Mouse (Mus musculus) heart, postnatal 36 days (tissue): ENCODE data around the gene Sptan1. TPM values are rescaled to one million over a fixed set of nuclear protein-coding genes. Genes with fewer than 3 reads are reported as not detected.

ENCODE experiments used
- DNase-seq, 2 experiments: peaks; one replicate each; pipeline ENCODE4 v3.0.0; 2021 to 2022
- intact Hi-C: fragments of 180-260 bp; cut with DNase I; formaldehyde crosslinking; loops from one replicate; pipeline ENCODE4 v1.15.1; 2025
- total RNA-seq, 2 experiments: library from RNA; stranded (reverse); gene quantifications; 2 replicates each; pipeline ENCODE4 v1.2.3; 2021

Gene Sptan1
- total RNA-seq: 100 to 1,000 TPM; 193 to 213 TPM

DNA sequence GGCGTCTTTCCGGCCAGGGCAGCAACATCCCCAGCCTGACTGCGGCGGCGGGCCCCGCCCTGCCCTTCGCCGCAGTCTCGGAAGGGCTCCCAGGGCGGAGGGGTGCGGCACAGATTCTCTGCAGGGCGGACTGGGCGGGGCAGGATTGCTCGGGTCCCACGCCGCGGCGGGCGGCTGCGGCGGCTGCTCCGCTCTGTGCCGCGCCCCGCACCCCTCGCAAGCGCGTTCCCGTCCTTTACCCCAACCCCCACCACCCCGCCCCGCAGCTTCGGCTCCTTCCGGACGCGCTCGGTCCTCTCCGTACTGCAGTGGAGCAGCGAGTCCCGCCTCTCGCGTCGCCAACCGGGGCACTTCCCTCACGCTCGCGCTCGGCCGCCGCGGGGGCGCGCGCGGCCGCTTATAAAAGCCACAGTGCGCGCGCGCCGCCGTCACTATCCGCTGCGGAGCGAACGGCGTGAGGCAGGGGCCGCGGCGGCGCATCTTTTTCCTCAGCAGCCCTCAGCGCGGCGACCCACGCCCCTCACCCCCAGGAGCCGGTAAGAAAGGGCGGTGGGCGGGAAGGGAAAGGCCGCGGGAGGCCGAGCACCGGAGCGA, at the start of gene Sptan1:
Gene Sptan1, plus strand, starts transcription at position 311 of the 594 bp plus-strand sequence.
- intact Hi-C loops: loop anchor here (2.0 kb wide), 1 partner anchor 21 kb away; no protein-coding TSS in a partner anchor
- DNase-seq: peak; percentile 96 to 98

DNA sequence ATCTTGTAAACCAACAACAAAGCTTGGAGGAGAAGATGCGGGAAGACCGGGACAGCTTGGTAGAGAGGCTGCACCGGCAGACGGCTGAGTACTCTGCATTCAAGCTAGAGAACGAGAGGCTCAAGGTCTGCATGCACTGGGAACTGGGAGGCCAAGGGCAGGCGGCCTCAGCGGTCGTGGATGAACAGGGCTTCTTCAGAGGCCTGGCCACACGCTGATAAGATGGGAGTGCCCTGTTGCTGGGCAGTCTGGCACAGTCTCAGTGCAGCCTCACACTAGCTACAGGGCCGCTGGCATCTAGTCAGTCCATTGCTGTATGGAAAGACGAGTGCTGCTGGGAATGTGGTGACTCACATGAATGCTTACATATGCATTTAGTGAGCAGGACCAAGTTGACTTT, 47.7 kb upstream of the Sptan1 start:
- intact Hi-C loops: no loop called here
- no peak for DNase-seq

DNA sequence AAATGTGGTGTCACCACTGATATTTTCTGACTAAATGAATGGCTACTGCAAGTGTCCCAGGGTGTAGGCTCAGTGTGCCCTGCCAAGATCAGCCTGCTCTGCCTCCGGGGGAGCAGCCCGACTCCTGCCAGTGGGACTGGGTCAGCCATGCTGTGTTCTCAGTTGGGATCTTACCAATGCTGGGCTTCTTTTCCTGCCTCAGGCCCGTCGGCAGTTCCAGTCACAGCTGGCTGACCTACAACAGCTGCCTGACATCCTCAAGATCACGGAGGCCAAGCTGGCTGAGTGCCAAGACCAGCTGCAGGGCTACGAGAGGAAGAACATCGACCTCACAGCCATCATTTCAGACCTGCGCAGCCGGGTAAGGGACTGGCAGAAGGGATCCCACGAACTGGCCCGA, 43.3 kb upstream of the Sptan1 start:
- intact Hi-C loops: no loop called here
- peak; percentile 74 to 75 for DNase-seq

DNA sequence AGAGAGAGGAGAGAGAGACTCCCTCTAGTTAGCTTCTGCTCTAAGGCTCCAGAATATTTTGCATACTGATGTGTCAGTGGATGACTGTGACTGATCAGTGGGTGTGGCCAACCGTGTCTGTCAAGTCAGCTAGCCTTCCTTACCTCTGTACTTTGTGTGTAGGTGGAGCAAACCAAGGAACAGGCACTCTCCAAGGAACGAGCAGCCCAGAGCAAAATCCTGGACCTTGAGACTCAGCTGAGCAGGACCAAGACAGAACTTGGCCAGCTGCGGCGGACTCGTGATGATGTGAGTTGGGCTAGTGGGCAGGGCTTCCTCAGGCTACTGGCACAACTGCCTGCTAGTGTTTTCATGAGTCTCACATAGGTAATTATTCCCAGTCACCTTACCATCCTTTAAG, 38.8 kb upstream of the Sptan1 start:
- intact Hi-C loops: no loop called here
- DNase-seq: no peak

DNA sequence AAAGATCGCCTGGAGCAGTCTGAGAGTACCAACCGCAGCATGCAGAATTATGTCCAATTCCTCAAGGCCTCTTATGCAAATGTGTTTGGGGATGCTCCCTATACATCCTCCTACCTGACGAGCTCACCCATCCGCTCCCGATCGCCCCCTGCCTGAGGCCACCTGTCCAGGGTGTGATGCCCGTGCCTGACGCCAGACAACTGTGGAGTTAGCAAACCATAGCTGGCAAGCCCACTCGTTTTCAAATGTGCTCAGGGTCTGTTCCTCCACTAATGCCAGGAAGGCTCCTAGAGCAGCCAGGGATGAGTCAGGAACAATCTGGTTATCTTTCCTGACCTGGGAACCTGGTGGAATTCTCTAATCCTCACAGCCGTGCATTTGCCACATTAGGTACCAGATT, 34.9 kb upstream of the Sptan1 start:
- DNase-seq: no peak
- intact Hi-C loops: no loop called here

DNA sequence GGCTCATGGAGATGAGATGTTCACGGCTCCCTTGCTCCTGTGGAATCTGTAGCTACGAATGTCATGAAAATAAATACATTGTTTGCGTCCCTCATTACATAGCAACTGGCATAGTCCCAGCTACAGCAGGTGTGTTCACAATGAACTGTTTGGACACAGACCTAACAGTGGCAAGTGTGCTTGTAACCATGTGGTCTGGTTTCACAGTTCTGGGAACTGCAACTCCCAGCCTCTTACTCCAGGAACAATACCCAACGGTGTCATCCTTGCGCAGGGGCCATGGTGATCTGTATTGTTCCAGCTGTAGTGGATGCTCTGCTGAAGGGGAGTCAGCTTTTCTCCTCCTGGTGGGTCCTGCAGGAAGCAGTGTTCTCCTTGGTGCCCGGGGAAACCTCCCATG, 34.2 kb upstream of the Sptan1 start:
- intact Hi-C loops: no loop called here
- no peak for DNase-seq

DNA sequence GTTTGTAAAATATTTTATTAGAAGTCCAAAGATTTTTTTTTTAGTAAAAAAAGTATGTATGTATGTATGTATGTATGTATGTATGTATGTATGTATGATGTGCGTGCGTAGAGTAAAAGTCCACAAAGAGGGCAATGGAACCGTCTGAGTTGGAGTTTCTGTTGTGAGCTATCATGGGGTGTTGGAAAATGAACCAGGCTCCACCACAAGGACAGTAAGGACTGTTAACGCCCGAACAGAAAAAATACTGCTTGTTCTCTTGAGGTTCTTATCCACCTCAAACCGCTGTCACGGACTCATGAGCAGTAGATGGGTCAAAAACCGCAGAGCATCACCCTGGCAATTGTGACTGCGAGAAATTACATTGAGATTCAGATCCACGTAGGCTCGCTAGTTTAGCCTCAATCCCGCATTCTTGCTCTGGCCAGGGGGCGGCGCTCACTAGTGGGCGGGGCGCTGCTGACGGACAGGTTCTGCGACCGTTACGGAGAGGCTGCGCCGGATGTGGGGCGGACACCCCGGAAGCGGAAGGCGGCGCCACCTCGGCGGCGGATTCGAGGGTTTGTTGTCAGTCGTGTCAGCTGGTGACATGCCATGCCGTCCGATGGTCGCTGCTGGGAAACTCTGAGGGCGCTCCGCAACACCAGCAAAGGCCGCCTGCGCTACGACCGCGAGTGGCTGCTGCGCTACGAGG, 30.3 kb upstream of the Sptan1 start, which contains the start of gene Gle1:
Gene Gle1, plus strand, starts transcription at position 521 of the 694 bp plus-strand sequence.
- intact Hi-C loops: loop anchor here (1.0 kb wide), 1 partner anchor 40 kb away; no protein-coding TSS in a partner anchor
- peak; percentile 98 for DNase-seq

DNA sequence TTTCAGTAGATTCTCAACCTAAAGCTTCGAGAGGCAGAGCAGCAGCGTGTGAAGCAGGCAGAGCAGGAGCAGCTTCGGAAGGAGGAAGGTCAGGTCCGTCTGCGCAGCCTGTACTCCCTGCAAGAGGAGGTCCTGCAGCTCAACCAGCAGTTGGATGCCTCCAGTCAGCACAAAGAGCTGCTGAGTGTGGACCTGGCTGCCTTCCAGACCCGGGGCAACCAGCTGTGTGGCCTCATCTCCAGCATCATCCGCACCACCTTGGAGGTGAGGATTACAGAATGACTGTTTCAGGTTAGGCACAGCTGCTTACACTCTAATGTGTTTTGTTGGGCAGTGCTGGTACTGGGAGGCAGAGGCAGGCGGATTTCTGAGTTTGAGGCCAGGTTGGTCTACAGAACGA, 25.3 kb upstream of the Sptan1 start:
- intact Hi-C loops: no loop called here
- no peak for DNase-seq

DNA sequence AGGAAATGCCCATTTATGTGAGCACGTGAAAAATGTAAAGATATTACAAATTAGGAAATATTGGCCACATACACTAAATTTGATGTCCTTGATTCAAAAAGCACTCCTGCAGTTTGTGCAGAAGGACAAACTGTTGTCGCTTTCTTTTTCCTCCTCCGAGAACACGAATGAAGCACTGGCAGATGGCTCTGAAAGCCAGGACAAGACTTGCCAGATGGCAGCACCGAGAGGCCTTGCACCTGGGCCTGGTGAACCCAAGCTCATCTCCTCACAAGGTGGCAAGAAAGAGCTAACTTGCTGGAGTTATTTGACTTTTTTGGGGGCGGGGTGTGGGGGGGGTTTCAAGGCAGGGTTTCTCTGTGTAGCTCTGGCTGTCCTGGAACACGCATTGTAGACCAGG, 24.5 kb upstream of the Sptan1 start:
- DNase-seq: no peak
- intact Hi-C loops: no loop called here

DNA sequence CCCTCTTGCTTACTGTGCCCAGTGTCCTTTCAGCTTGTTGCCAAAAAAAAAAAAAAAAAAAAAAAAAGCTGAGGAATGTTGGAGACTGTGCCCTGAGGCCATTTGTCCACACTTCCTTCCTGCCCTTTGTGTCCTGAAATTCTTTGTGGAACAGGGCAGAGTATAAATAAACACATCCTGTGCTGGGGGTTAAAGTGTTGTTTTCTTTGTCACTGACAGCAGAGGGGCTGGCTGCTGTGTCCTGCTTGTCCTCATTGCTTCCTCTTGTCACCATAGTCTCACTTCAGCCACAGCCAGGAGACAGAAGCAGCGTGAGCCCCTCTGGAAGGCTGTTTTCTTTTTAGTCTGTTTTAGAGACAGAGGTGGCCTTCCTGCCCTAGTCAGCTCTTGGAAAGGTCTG, 20.6 kb upstream of the Sptan1 start:
- intact Hi-C loops: loop anchor here (2.0 kb wide), 1 partner anchor 20 kb away; the partner anchor contains the start of gene Sptan1
- peak; percentile 21 to 28 for DNase-seq

DNA sequence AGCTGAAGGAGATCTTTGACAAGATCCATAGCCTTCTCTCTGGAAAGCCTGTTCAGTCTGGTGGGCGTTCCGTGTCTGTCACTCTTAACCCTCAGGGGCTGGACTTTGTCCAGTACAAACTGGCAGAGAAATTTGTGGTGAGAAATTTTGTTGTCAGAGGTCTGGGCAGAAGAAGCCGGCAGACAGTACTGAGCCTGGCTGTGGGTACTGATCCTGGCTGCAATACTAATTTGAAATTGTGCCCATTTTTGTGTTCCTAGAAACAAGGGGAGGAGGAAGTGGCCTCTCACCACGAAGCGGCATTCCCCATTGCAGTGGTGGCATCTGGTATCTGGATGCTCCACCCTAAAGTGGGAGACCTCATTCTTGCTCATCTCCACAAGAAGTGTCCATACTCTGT, 16.5 kb upstream of the Sptan1 start:
- intact Hi-C loops: no loop called here
- DNase-seq: no peak

DNA sequence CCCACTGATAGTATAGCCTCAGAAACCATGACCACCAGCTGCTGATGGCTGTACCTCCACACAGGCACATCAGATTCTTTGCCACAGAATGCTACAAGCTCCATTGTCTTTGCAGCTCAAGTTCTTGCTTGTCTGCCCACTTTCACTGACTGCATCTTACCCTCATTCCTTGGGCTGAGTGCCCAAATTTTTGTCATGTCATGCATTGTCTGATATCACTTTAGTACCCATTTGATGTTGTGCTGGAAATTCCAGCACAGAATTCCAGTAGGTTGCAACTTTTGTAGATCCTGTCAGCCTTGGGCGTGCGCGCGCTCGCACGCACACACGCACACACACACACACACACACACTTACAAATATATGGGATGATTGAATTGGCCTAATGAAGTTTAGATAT, 4.1 kb upstream of the Sptan1 start:
- no peak for DNase-seq
- intact Hi-C loops: no loop called here

DNA sequence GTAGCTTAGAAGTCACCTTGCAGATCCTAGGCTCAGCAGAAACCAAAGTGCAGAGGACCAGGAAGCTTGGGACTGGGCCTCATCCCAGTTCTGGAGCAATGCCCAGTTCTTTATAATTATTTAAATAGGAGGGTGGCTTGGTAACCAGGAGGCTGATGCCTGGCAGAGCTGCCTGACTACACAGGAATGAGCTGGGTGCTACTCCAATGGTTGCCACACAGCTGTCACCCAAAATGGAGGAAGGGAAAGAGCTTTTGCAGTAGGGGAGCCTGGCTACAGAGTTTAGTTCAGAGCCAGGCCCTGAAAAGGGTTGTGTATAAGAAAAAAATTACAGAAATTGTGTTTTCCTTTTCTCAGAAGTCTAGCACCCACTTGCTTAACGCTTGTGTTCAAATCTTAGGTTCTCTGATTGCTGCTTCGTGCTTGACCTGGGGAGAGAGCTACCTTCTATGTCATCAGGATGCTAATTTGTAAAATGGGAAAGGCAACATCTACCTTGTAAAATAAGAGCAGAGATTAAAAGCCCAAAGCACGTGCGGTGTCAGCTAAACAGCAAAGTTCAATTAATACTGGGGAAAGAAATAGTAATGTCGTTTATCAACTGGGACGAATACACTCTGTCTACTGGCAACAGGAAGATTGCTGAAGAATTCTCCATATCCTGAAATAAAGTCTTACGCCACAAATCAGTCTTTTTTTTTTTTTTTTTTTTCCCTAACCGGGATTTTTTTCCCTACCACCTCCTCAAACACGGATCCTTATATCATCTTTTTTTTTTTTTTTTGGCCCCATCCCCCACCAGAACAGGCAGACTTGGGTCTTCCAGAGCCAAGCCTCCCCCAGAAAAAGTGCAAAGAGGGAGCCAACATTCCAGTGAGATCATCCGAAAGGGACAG, 758 bp upstream of the Sptan1 start:
- intact Hi-C loops: loop anchor here (2.0 kb wide), 1 partner anchor 20 kb away; no protein-coding TSS in a partner anchor
- DNase-seq: peak in 1 of 2 experiments; percentile 49

DNA sequence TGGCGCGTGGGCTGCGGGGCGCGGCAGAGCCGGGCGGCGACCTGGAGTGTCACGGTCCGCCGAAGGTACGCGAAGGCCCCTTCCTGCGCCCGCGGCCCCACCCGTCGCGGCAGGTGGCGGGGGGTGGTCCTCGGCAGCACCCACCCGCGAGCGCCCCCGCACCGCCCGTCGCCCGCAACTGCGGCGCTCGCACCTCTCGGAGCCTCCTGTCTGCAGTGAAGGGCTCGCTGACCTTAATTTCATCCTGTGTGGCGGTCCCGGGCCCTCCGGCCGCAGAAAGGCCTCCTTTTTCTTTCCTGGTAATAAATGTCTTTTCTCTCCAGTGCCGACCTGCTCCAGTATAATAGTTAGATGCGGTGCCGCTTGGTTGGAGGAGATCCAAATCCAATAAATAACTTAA, 546 bp downstream of the Sptan1 start:
- intact Hi-C loops: loop anchor here (2.0 kb wide), 1 partner anchor 21 kb away; no protein-coding TSS in a partner anchor
- DNase-seq: peak in 1 of 2 experiments; percentile 51

DNA sequence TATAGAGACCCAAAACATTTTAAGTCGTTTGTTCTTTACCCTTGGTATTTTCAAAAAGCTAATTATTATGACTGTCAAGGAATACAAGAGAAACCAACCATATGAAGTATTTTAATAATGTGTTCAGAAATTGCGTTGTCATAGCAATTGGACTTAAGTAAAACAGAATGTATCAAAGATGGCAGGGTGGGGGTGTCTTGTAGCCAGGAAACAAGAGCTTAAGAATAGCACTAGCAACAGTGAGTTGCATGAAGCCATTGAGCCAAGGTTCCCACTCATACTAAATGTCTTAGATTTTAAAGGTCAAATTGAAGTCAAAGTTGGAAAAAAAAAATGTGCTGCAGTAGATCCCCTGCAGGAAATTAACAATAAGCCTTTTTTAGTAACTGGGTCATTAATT, 1.5 kb downstream of the Sptan1 start:
- intact Hi-C loops: no loop called here
- DNase-seq: no peak

DNA sequence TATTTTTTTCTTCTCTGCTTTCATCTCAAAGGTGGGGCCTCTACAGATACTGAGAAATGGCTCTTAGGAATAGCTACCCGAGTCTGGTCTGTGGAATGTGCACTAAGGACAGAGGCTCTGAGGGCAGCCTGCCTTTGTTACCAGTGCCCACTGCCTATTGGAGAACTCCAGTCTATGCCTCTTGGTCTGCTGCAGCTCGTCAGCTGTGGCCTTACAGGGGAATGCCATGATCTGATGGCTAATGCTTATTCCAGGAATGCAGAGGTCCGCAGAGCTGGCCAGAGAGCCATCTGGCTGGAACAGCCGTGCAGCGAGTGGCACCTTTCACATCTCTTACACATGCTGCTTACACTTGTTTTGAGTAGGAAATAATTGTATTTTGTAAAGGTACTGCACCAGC, 2.4 kb downstream of the Sptan1 start:
- intact Hi-C loops: no loop called here
- DNase-seq: no peak

DNA sequence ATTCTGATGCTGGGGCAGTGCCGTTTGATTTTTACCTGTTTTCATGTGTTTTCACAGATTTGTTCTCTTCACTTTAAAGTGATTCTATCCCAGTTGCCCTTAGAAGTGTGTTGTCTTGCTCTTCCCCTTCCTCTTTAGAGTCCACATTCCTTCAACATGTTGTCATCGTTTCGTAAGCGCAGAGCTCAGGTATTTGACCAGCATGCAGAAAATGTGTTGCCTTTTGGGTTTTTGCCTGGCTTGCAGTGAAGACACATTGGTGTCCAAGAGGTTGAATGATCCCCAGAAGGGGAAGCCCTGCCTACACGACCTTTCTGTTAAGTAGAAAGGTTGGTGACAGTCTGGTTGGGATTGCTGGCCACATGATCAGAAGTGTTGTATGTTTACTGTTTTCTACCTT, 3.3 kb downstream of the Sptan1 start:
- intact Hi-C loops: no loop called here
- no peak for DNase-seq

DNA sequence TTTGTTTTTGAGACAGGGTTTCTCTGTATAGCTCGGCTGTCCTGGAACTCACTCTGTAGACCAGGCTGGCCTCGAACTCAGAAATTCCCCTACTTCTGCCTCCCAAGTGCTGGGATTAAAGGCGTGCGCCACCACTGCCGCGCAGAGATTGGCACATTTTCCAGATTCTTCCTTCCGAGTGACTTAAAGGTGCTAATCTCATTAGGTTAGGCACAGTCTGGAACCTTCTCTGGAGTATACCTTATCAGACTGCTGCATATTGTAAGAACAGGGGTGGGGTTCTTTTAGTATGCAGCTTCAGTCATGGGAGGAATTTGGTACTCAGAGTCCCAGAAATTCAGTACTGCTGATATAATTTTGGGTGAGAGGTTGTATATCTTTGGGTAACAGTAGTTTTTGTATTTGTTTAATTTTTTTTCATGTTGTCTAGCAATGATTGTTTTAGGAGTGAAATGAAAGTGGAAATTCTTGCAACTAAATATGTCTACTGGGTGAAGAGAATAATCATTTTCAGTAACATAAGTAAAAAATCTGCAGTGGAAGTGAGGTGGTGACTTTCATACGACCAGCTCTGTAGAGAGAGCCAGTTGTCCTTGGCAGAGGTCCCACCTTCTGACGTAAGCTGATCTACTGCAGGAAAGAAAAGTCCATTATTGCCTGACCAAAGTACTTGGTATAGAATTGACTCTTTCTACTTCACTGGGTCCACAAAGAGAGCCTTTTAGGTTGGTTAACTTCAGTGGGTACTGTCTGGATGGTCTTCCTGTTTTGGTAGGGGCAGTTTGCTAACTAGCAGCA, 6.7 kb downstream of the Sptan1 start:
- intact Hi-C loops: no loop called here
- DNase-seq: peak; percentile 75 to 82

DNA sequence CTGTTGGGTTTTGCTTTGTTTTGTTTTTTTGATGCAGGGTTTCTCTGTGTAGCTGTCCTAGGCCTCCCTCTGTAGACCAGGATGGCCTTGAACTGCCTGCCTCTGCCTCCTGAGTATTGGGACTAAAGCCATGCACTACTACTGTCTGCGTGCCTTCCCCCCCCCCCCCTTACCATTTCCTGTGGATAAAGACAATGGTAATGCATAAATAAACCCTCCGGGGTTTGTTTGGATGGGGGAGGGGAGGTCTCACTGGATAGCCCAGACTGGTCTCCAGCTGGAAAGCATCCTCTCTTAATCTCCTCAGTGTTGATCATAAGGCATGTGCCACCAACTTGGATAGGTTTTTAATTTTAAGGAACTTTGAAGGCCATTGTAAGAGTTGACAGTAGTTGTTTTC, 8.2 kb downstream of the Sptan1 start:
- DNase-seq: no peak
- intact Hi-C loops: no loop called here

DNA sequence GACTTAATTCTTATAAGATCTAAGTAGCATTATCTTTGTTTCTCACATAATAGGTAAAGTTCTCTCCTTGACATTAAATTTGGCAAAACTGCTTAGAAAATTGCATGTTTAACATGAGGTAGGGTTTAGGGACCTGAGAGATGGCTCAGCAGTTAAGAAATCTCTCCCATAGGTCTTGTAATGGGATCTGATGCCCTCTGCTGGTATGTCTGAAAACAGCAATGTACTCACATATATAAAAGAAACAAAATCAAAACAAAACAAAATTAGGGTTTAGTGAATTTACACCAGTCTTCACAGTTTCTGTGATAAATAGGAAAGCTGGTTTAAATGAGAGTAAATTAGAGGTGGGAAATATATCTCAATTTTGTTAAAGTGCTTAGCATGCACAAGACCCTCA, 11.9 kb downstream of the Sptan1 start:
- DNase-seq: peak; percentile 34 to 45
- intact Hi-C loops: loop anchor here (2.0 to 5.0 kb wide), 2 partner anchors 107 to 160 kb away; no protein-coding TSS in a partner anchor
